Comparison of ENCODE assay signal across 8 mouse cellular contexts in genomic region chr4:150799550-150800398, GRCm38 (mm10). TPM values are rescaled to one million over a fixed set of nuclear protein-coding genes. Genes with fewer than 3 reads are reported as not detected.
A peak's percentile ranks its signal among the peaks of the same experiment; 100 is the strongest.
DNase-seq lines count a peak whose midpoint lies in the region; ATAC-seq and TF ChIP-seq lines count a peak whose summit lies in the region.

No protein-coding gene starts in this region.

- 0 out of 2 replicates have a peak overlapping the region, but pooled peaks have one; percentile 39 for H3K9ac ChIP-seq in heart, embryonic 11.5 days (ENCODE audit: low read depth, low read length)
- H3K9ac ChIP-seq in limb, embryonic 11.5 days (ENCODE audit: low read length) = no peak overlapping the region
- H3K9ac ChIP-seq in hindbrain, embryonic 11.5 days (ENCODE audit: low read depth, low read length) = no peak overlapping the region

- peaks cover 27% of the 10 kb centered on the region for H3K4me1 ChIP-seq in heart, embryonic 11.5 days (ENCODE audit: control insufficient read depth, insufficient read depth, low read length)
- H3K4me1 ChIP-seq in limb, embryonic 11.5 days (ENCODE audit: control insufficient read depth, insufficient read depth, low read length) = peaks cover 30% of the 10 kb centered on the region
- H3K4me1 ChIP-seq in hindbrain, embryonic 11.5 days (replicated peaks; ENCODE audit: control insufficient read depth, insufficient read depth, low read length) = peaks cover 2% of the 10 kb centered on the region; the same call in 1 of the 2 replicates

- H3K36me3 ChIP-seq in heart, embryonic 11.5 days (ENCODE audit: control insufficient read depth, insufficient read depth, low read length) = no peaks in the 10 kb centered on the region
- H3K36me3 ChIP-seq in limb, embryonic 11.5 days (ENCODE audit: control insufficient read depth, insufficient read depth, low read length) = no peaks in the 10 kb centered on the region
- H3K36me3 ChIP-seq in hindbrain, embryonic 11.5 days (ENCODE audit: control insufficient read depth, insufficient read depth, low read length) = no peaks in the 10 kb centered on the region

- peak; percentile 66 for DNase-seq in gastrocnemius, adult 18-20 months (ENCODE audit: low spot score)
- no peak for DNase-seq in gastrocnemius, postnatal 10 days
- peak; percentile 72 for DNase-seq in adipocyte (ENCODE audit: low spot score)
- DNase-seq in limb, embryonic 11.5 days (ENCODE audit: low spot score) = peak; percentile 58
- no peak for DNase-seq in left cerebral cortex, adult 2 months (ENCODE audit: extremely low spot score in 1 of 2, low spot score in 2 of 2)
- DNase-seq in hindbrain, embryonic 11.5 days (ENCODE audit: low spot score) = no peak

- 29% methylated on average over 22 of the region's 22 CpGs for WGBS in heart, embryonic 11.5 days (ENCODE audit: insufficient replicate concordance)
- 24% methylated on average over 22 of the region's 22 CpGs for WGBS in limb, embryonic 11.5 days
- 72% methylated on average over 22 of the region's 22 CpGs for WGBS in hindbrain, embryonic 11.5 days

- peak overlapping the region; percentile 79 for H3K27ac ChIP-seq in heart, embryonic 11.5 days (ENCODE audit: low read depth, low read length)
- H3K27ac ChIP-seq in limb, embryonic 11.5 days (replicated peaks; ENCODE audit: low read depth, low read length) = peak overlapping the region; percentile 42; the same call in 1 of the 2 replicates
- no peak overlapping the region for H3K27ac ChIP-seq in left cerebral cortex, adult 2 months
- no peak overlapping the region for H3K27ac ChIP-seq in hindbrain, embryonic 11.5 days (ENCODE audit: low read depth, low read length)

- no peaks in the 10 kb centered on the region for H3K9me3 ChIP-seq in heart, embryonic 11.5 days (replicated peaks; ENCODE audit: control insufficient read depth, low read length)
- H3K9me3 ChIP-seq in limb, embryonic 11.5 days (ENCODE audit: control insufficient read depth, low read length) = no peaks in the 10 kb centered on the region
- no peaks in the 10 kb centered on the region for H3K9me3 ChIP-seq in hindbrain, embryonic 11.5 days (ENCODE audit: control insufficient read depth, low read length)

- H3K27me3 ChIP-seq in heart, embryonic 11.5 days (ENCODE audit: control insufficient read depth, insufficient read depth, low read length) = no peaks in the 10 kb centered on the region
- H3K27me3 ChIP-seq in limb, embryonic 11.5 days (ENCODE audit: control insufficient read depth, insufficient read depth, low read length) = no peaks in the 10 kb centered on the region
- no peaks in the 10 kb centered on the region for H3K27me3 ChIP-seq in hindbrain, embryonic 11.5 days (ENCODE audit: control insufficient read depth, insufficient read depth, low read length)

- no peak for TF ChIP-seq CTCF in left cerebral cortex, adult 2 months (IDR thresholded peaks at IDR 0.05)

- no peak for ATAC-seq in heart, embryonic 11.5 days (replicated peaks; ENCODE audit: insufficient number of reproducible peaks, low FRiP score, low TSS enrichment)
- peak; percentile 60; the same call in 1 of the 2 replicates for ATAC-seq in limb, embryonic 11.5 days (ENCODE audit: insufficient number of reproducible peaks, low FRiP score, low TSS enrichment, low read depth)
- ATAC-seq in neutrophil, adult 5-6 weeks (ENCODE audit: extremely low read depth, insufficient number of reproducible peaks, low FRiP score, poor library complexity, severe bottlenecking) = peak; percentile 59
- no peak for ATAC-seq in hindbrain, embryonic 11.5 days (ENCODE audit: low FRiP score)

- peak overlapping the region; percentile 42 for H3K4me2 ChIP-seq in heart, embryonic 11.5 days
- H3K4me2 ChIP-seq in limb, embryonic 11.5 days (ENCODE audit: low read depth, severe bottlenecking) = no peak overlapping the region
- no peak overlapping the region for H3K4me2 ChIP-seq in hindbrain, embryonic 11.5 days (replicated peaks; ENCODE audit: low read depth, low read length)

- intact Hi-C loops in left cerebral cortex, adult 2 months (cut with DNase I) = no loop called here

- H3K4me3 ChIP-seq in heart, embryonic 11.5 days (ENCODE audit: low read depth, low read length) = no peak overlapping the region
- no peak overlapping the region for H3K4me3 ChIP-seq in limb, embryonic 11.5 days (ENCODE audit: low read depth, low read length)
- H3K4me3 ChIP-seq in left cerebral cortex, adult 2 months = no peak overlapping the region
- H3K4me3 ChIP-seq in hindbrain, embryonic 11.5 days (ENCODE audit: low read depth, low read length) = no peak overlapping the region

RNA-seq across cellular contexts. Expression of gene Errfi1, which starts 53.9 kb away (rescaled TPM):
- 10 to 100 TPM; 24.9 to 35.9 TPM for total RNA-seq in gastrocnemius, adult 18-20 months (2021)
- 10 to 100 TPM; 17.4 to 23.6 TPM for total RNA-seq in gastrocnemius, postnatal 10 days (2021)
- 17.0 and 20.7 TPM in 2 replicates for polyA plus RNA-seq in heart, embryonic 11.5 days (2014; fragmentation: Nextera tagmentation; extraction: Ambion mirVana)
- 33.2 and 34.7 TPM in 2 replicates for polyA plus RNA-seq in limb, embryonic 11.5 days (2014; fragmentation: Nextera tagmentation; extraction: Ambion mirVana)
- 5.2 and 6.3 TPM in 2 replicates for total RNA-seq in neutrophil, adult 5-6 weeks (2017)
- total RNA-seq in left cerebral cortex, adult 2 months (2021) = 10 to 100 TPM; 25.9 to 37.8 TPM
- polyA plus RNA-seq in hindbrain, embryonic 11.5 days (2014; fragmentation: Nextera tagmentation; extraction: Ambion mirVana) = 34.0 and 36.7 TPM in 2 replicates

Comparison
In these comparisons a context has a peak if more than half of its experiments do, and no peak if none do; other contexts are left out.
1. DNase-seq: peak in gastrocnemius, adult 18-20 months (single experiment), adipocyte (single experiment) and limb, embryonic 11.5 days (single experiment); none in gastrocnemius, postnatal 10 days (single experiment), left cerebral cortex, adult 2 months (0 of 2) and hindbrain, embryonic 11.5 days (single experiment).
2. ATAC-seq: peak in limb, embryonic 11.5 days (single experiment) and neutrophil, adult 5-6 weeks (single experiment); none in heart, embryonic 11.5 days (single experiment) and hindbrain, embryonic 11.5 days (single experiment).
3. H3K27ac ChIP-seq: peak in heart, embryonic 11.5 days (single experiment) and limb, embryonic 11.5 days (single experiment); none in left cerebral cortex, adult 2 months (single experiment) and hindbrain, embryonic 11.5 days (single experiment).